Mouse (Mus musculus) limb, embryonic 13.5 days (tissue): ENCODE data around the gene Ostm1. TPM values are rescaled to one million over a fixed set of nuclear protein-coding genes. Genes with fewer than 3 reads are reported as not detected.

Source experiments
- ATAC-seq: fragments of 200-750 bp; cut with Nextera tagmentation; 2 replicates; pipeline ENCODE4 v1.8.0; 2017; ENCODE audit warnings: low read depth, moderate number of reproducible peaks, moderate TSS enrichment; ENCODE audit not compliant: low FRiP score
- H3K27ac ChIP-seq: fragments of 300-500 bp; sonication (generic); 2 replicates; pipeline ENCODE4 v1.5.1; 2015; ENCODE audit warnings: inconsistent platforms, mild to moderate bottlenecking, moderate library complexity
- H3K27me3 ChIP-seq: fragments of 300-500 bp; sonication (generic); 2 replicates; pipeline ENCODE4 v1.6.1; 2015; ENCODE audit warnings: mild to moderate bottlenecking, inconsistent platforms
- H3K36me3 ChIP-seq: fragments of 300-500 bp; sonication (generic); 2 replicates; pipeline ENCODE4 v1.6.1; 2015; ENCODE audit warnings: inconsistent platforms, mild to moderate bottlenecking, moderate library complexity
- H3K4me1 ChIP-seq: fragments of 300-500 bp; sonication (generic); 2 replicates; pipeline ENCODE4 v1.6.1; 2015; ENCODE audit warnings: inconsistent platforms
- H3K4me2 ChIP-seq: fragments of 300-500 bp; sonication (generic); replicated peaks from 2 replicates; pipeline ENCODE4 v1.6.1; 2015; ENCODE audit warnings: inconsistent platforms, mild to moderate bottlenecking, moderate library complexity
- H3K4me3 ChIP-seq: fragments of 300-500 bp; sonication (generic); 2 replicates; pipeline ENCODE4 v1.5.1; 2015; ENCODE audit warnings: moderate library complexity, mild to moderate bottlenecking, inconsistent platforms
- H3K9ac ChIP-seq: fragments of 300-500 bp; sonication (generic); 2 replicates; pipeline ENCODE4 v1.6.1; 2015; ENCODE audit warnings: mild to moderate bottlenecking, inconsistent platforms
- H3K9me3 ChIP-seq: fragments of 300-500 bp; sonication (generic); 2 replicates; pipeline ENCODE4 v1.6.1; 2016; ENCODE audit warnings: inconsistent platforms
- WGBS: fragments of 180-500 bp; shearing (Covaris S2); methylation state at CpG from one replicate; pipeline ENCODE4 v1.1.7; 2015; 5-methylcytosine and 5-hydroxymethylcytosine counted together
- polyA plus RNA-seq: library from polyadenylated mRNA; unstranded; fragments of >200 nt; fragmentation: Nextera tagmentation; extraction: Ambion mirVana; gene quantifications from 2 replicates; pipeline ENCODE4 v1.2.1, GENCODE M21; 2015

Ostm1 gene
- polyA plus RNA-seq, 1 experiment from 2014 or later: 7.6 TPM

- no peak overlapping the region for H3K4me2 ChIP-seq
- H3K4me1 ChIP-seq: peaks cover 19% of the 10 kb centered on the region
- no peak overlapping the region for H3K4me3 ChIP-seq
- 1% methylated on average over 15 of the region's 15 CpGs for WGBS
- H3K9ac ChIP-seq: no peak overlapping the region
- no peaks in the 10 kb centered on the region for H3K9me3 ChIP-seq
- no peak overlapping the region for H3K27ac ChIP-seq
- H3K27me3 ChIP-seq: peaks cover 98% of the 10 kb centered on the region
- no peaks in the 10 kb centered on the region for H3K36me3 ChIP-seq
- no peak for ATAC-seq
Measured at GRCm38 (mm10) chr10:42577525-42578280, 5.9 kb upstream of the Ostm1 start.

- no peaks in the 10 kb centered on the region for H3K9me3 ChIP-seq
- 0% methylated on average over 15 of the region's 15 CpGs for WGBS
- H3K36me3 ChIP-seq: no peaks in the 10 kb centered on the region
- no peak for ATAC-seq
- H3K9ac ChIP-seq: no peak overlapping the region
- peaks cover 98% of the 10 kb centered on the region for H3K27me3 ChIP-seq
- no peak overlapping the region for H3K27ac ChIP-seq
- H3K4me3 ChIP-seq: no peak overlapping the region
- H3K4me1 ChIP-seq: peaks cover 24% of the 10 kb centered on the region
- no peak overlapping the region for H3K4me2 ChIP-seq
Measured at GRCm38 (mm10) chr10:42578281-42578675, 5.3 kb upstream of the Ostm1 start.

- Histone ChIP-seq H3K4me2 (no peak overlapping the region), H3K36me3 (no peaks in the 10 kb centered on the region), H3K9me3 (no peaks in the 10 kb centered on the region), H3K27ac (no peak overlapping the region), H3K9ac (no peak overlapping the region), H3K27me3 (peaks cover 98% of the 10 kb centered on the region), H3K4me3 (no peak overlapping the region), H3K4me1 (peaks cover 30% of the 10 kb centered on the region)
- ATAC-seq: no peak
- under 1% methylated on average over 22 of the region's 22 CpGs for WGBS
Measured at GRCm38 (mm10) chr10:42578698-42579474, 4.7 kb upstream of the Ostm1 start.

GRCm38 (mm10) chr10:42579475-42580130, 4.0 kb upstream of the Ostm1 start:
- H3K9me3 ChIP-seq: no peaks in the 10 kb centered on the region

GRCm38 (mm10) chr10:42580131-42580950, 3.3 kb upstream of the Ostm1 start:
- under 1% methylated on average over 29 of the region's 29 CpGs for WGBS
- Histone ChIP-seq H3K9me3 (no peaks in the 10 kb centered on the region), H3K36me3 (no peaks in the 10 kb centered on the region), H3K4me3 (peak overlapping the region; percentile 19), H3K9ac (no peak overlapping the region), H3K4me2 (no peak overlapping the region), H3K27ac (no peak overlapping the region), H3K4me1 (peaks cover 40% of the 10 kb centered on the region), H3K27me3 (peaks cover 98% of the 10 kb centered on the region)
- no peak for ATAC-seq

More at GRCm38 (mm10) chr10:42579475-42580130, 4.0 kb upstream of the Ostm1 start:
- H3K4me1 ChIP-seq: peaks cover 38% of the 10 kb centered on the region
- no peak overlapping the region for H3K9ac ChIP-seq
- H3K27me3 ChIP-seq: peaks cover 98% of the 10 kb centered on the region
- no peaks in the 10 kb centered on the region for H3K36me3 ChIP-seq
- peak overlapping the region; percentile 19 for H3K4me3 ChIP-seq
- ATAC-seq: no peak
- H3K27ac ChIP-seq: no peak overlapping the region
- H3K4me2 ChIP-seq: no peak overlapping the region; the same call in 1 of the 2 replicates
- WGBS: under 1% methylated on average over 40 of the region's 41 CpGs

- peaks cover 98% of the 10 kb centered on the region for H3K27me3 ChIP-seq
- H3K4me3 ChIP-seq: no peak overlapping the region
- no peak for ATAC-seq
- no peak overlapping the region for H3K4me2 ChIP-seq
- H3K27ac ChIP-seq: no peak overlapping the region
- 3% methylated on average over 7 of the region's 7 CpGs for WGBS
- no peaks in the 10 kb centered on the region for H3K36me3 ChIP-seq
- no peak overlapping the region for H3K9ac ChIP-seq
- peaks cover 40% of the 10 kb centered on the region for H3K4me1 ChIP-seq
- H3K9me3 ChIP-seq: no peaks in the 10 kb centered on the region
Measured at GRCm38 (mm10) chr10:42580951-42581277, 2.7 kb upstream of the Ostm1 start.

- H3K36me3 ChIP-seq: no peaks in the 10 kb centered on the region
- peak overlapping the region; percentile 50 for H3K4me2 ChIP-seq
- no peaks in the 10 kb centered on the region for H3K9me3 ChIP-seq
- no peak overlapping the region for H3K27ac ChIP-seq
- no peak for ATAC-seq
- peak overlapping the region; percentile 10; the same call in 1 of the 2 replicates for H3K4me3 ChIP-seq
- 1% methylated on average over 44 of the region's 45 CpGs for WGBS
- no peak overlapping the region for H3K9ac ChIP-seq
- peaks cover 40% of the 10 kb centered on the region for H3K4me1 ChIP-seq
- peaks cover 98% of the 10 kb centered on the region for H3K27me3 ChIP-seq
Measured at GRCm38 (mm10) chr10:42581694-42582565, 1.7 kb upstream of the Ostm1 start.

- H3K9ac ChIP-seq: no peak overlapping the region
- ATAC-seq: no peak
- H3K4me3 ChIP-seq: peak overlapping the region; percentile 28
- no peaks in the 10 kb centered on the region for H3K36me3 ChIP-seq
- no peak overlapping the region for H3K27ac ChIP-seq
- no peaks in the 10 kb centered on the region for H3K9me3 ChIP-seq
- peaks cover 98% of the 10 kb centered on the region for H3K27me3 ChIP-seq
- WGBS: under 1% methylated on average over 44 of the region's 44 CpGs
- peaks cover 40% of the 10 kb centered on the region for H3K4me1 ChIP-seq
- H3K4me2 ChIP-seq: peak overlapping the region; percentile 50; the same call in 1 of the 2 replicates
Measured at GRCm38 (mm10) chr10:42582566-42583110, 984 bp upstream of the Ostm1 start.

- no peaks in the 10 kb centered on the region for H3K9me3 ChIP-seq
- no peaks in the 10 kb centered on the region for H3K36me3 ChIP-seq
- WGBS: under 1% methylated on average over 32 of the region's 32 CpGs
- peaks cover 98% of the 10 kb centered on the region for H3K27me3 ChIP-seq
- no peak overlapping the region for H3K9ac ChIP-seq
- no peak for ATAC-seq
- H3K27ac ChIP-seq: no peak overlapping the region
- H3K4me2 ChIP-seq: peak overlapping the region; percentile 50
- peaks cover 40% of the 10 kb centered on the region for H3K4me1 ChIP-seq
- H3K4me3 ChIP-seq: peak overlapping the region; percentile 28
Measured at GRCm38 (mm10) chr10:42583902-42584435, 347 bp downstream of the Ostm1 start.

- H3K9ac ChIP-seq: no peak overlapping the region
- no peak for ATAC-seq
- peak overlapping the region; percentile 50 for H3K4me2 ChIP-seq
- no peaks in the 10 kb centered on the region for H3K9me3 ChIP-seq
- no peak overlapping the region for H3K27ac ChIP-seq
- H3K27me3 ChIP-seq: peaks cover 98% of the 10 kb centered on the region
- H3K4me1 ChIP-seq: peaks cover 36% of the 10 kb centered on the region
- peak overlapping the region; percentile 28 for H3K4me3 ChIP-seq
- H3K36me3 ChIP-seq: no peaks in the 10 kb centered on the region
- under 1% methylated on average over 37 of the region's 37 CpGs for WGBS
Measured at GRCm38 (mm10) chr10:42584436-42584983, 888 bp downstream of the Ostm1 start.
